Mouse (Mus musculus) heart, adult 2 months (tissue): ENCODE results near the gene Plekhm3. TPM values are rescaled to one million over a fixed set of nuclear protein-coding genes. Genes with fewer than 3 reads are reported as not detected.

ENCODE experiments used
- DNase-seq, 2 experiments: peaks; one replicate each; pipeline ENCODE4 v3.0.0; 2021
- H3K27ac ChIP-seq: fragments of 200-600 bp; 2 replicates; pipeline ENCODE4 v1.8.1; 2022
- H3K27me3 ChIP-seq: fragments of 200-500 bp; 2 replicates; pipeline ENCODE4 v1.6.1; 2012; ENCODE audit warnings: mild to moderate bottlenecking, low read length, inconsistent platforms, mixed read lengths; ENCODE audit not compliant: control insufficient read depth, insufficient read depth
- H3K36me3 ChIP-seq: fragments of 200-500 bp; 2 replicates; pipeline ENCODE4 v1.6.1; 2012; ENCODE audit warnings: low read length, inconsistent platforms; ENCODE audit not compliant: control insufficient read depth, insufficient read depth
- H3K4me1 ChIP-seq: fragments of 200-500 bp; 2 replicates; pipeline ENCODE4 v1.6.1; 2011; ENCODE audit warnings: low read length; ENCODE audit not compliant: control insufficient read depth, insufficient read depth
- H3K4me3 ChIP-seq: fragments of 200-600 bp; 2 replicates; pipeline ENCODE4 v1.8.1; 2022
- H3K79me2 ChIP-seq: fragments of 200-500 bp; replicated peaks from 2 replicates; pipeline ENCODE4 v1.6.1; 2012; ENCODE audit warnings: mild to moderate bottlenecking, inconsistent platforms, low read length, moderate library complexity, mixed read lengths; ENCODE audit not compliant: control insufficient read depth, insufficient read depth
- H3K9ac ChIP-seq: fragments of 200-500 bp; 2 replicates; pipeline ENCODE4 v1.6.1; 2012; ENCODE audit warnings: low read depth, mild to moderate bottlenecking, control low read depth, inconsistent platforms, low read length, mixed read lengths
- CTCF ChIP-seq: fragments of 200-600 bp; IDR thresholded peaks from 2 replicates; pipeline ENCODE4 v1.8.1; 2022; ENCODE audit warnings: antibody characterized with exemption, mild to moderate bottlenecking, moderate library complexity
- EP300 ChIP-seq: fragments of 200-500 bp; IDR thresholded peaks from 2 replicates; pipeline ENCODE4 v1.6.1; 2011; ENCODE audit warnings: low read depth, low read length, control low read depth; ENCODE audit not compliant: insufficient read depth
- POLR2A ChIP-seq: fragments of 200-500 bp; IDR thresholded peaks from 2 replicates; pipeline ENCODE4 v1.6.1; 2011; ENCODE audit warnings: mild to moderate bottlenecking, low read depth, low read length, control low read depth; ENCODE audit not compliant: insufficient read depth
- whole genome bisulfite sequencing: fragments of 180-500 bp; shearing (Covaris S2); methylation state at CpG from one replicate; pipeline ENCODE4 v1.1.7; 2018; 5-methylcytosine and 5-hydroxymethylcytosine counted together
- intact Hi-C: fragments of 180-260 bp; cut with DNase I; formaldehyde crosslinking; loops from one replicate; pipeline ENCODE4 v1.15.1; 2025
- polyA plus RNA-seq: library from polyadenylated mRNA; depleted of rRNA; stranded (reverse); fragments of >200 nt; gene quantifications from 2 replicates; pipeline ENCODE4 v1.2.3, GENCODE M21; 2012
- total RNA-seq, 2 experiments: library from RNA; stranded (reverse); gene quantifications; 2 replicates each; pipeline ENCODE4 v1.2.3; 2021

Plekhm3 gene
- total and polyA plus RNA-seq, 3 experiments: 3.3 to 6.9 (median 6.8) TPM

DNA sequence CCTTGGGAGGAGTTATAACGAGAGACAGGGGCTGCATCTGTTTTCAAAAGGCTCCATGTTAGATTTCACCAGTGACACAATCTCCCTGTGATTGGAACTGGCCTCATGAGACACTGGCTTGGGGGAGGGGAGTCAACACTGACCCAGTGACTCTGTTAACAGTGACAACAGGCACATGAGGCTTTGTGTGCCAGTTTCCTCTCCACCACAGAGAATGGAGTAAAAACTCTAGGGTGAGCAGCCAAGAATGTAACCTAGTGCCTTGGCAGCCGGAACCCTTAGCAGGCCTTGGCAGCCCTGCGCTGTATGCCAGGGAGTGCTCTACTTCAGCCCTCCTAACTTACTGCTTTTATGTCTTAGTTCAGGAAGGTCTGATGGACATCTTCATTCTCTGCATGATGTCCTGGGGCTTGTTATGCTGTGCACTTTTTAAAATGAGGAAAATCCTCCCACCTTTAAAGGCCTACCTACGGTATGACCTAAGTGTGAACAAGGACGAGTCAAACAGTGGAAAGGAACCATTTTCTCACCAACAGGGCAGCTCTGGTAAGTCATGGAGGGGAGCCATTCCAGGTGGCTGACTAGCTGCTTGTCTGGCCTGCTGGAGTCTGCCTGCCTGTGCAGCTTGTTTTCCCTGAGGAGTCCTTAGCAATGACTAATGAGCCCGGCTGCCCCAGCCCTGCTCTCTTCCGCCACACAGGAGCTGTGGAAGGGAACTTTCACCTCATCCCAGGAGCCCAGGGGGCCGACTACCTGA, 161.2 kb downstream of the Plekhm3 start:
- Histone ChIP-seq H3K4me1 (peaks cover 17% of the 10 kb centered on the region), H3K4me3 (no peak overlapping the region), H3K27ac (peak overlapping the region; percentile 40), H3K36me3 (peaks cover 2% of the 10 kb centered on the region), H3K27me3 (no peaks in the 10 kb centered on the region), H3K9ac (no peak overlapping the region), H3K79me2 (no peaks in the 10 kb centered on the region)
- TF ChIP-seq CTCF: no peak
- TF ChIP-seq EP300: peak; percentile 77
- no peak for TF ChIP-seq POLR2A
- 60% methylated on average over 8 of the region's 8 CpGs for WGBS
- intact Hi-C loops: loop anchor here (10.0 kb wide), 1 partner anchor 119 kb away; no protein-coding TSS in a partner anchor
- DNase-seq: peak; percentile 32 to 69

- no peaks in the 10 kb centered on the region for H3K79me2 ChIP-seq
- no peak overlapping the region for H3K4me3 ChIP-seq
- 94% methylated on average over 11 of the region's 11 CpGs for WGBS
- peaks cover 17% of the 10 kb centered on the region for H3K4me1 ChIP-seq
- no peak overlapping the region for H3K9ac ChIP-seq
- no peak overlapping the region for H3K27ac ChIP-seq
- no peaks in the 10 kb centered on the region for H3K27me3 ChIP-seq
- intact Hi-C loops: loop anchor here (5.0 to 10.0 kb wide), 2 partner anchors 57 to 121 kb away; partner anchors contain the start of gene Fzd5
- no peak for TF ChIP-seq CTCF
- no peak for TF ChIP-seq POLR2A
- no peak for TF ChIP-seq EP300
- H3K36me3 ChIP-seq: peaks cover 2% of the 10 kb centered on the region
- DNase-seq: no peak
These were observed 162.5 kb downstream of the Plekhm3 start for GRCm38 (mm10) chr1:64794096-64794495.

GRCm38 (mm10) chr1:64793234-64793530, 163.4 kb downstream of the Plekhm3 start:
- peak in 1 of 2 experiments; percentile 28 for DNase-seq
- Histone ChIP-seq H3K4me3 (no peak overlapping the region), H3K9ac (no peak overlapping the region), H3K27me3 (no peaks in the 10 kb centered on the region), H3K27ac (no peak overlapping the region; the same call in 1 of the 2 replicates), H3K4me1 (peaks cover 17% of the 10 kb centered on the region), H3K36me3 (peaks cover 2% of the 10 kb centered on the region), H3K79me2 (no peaks in the 10 kb centered on the region)
- intact Hi-C loops: loop anchor here (5.0 to 10.0 kb wide), 2 partner anchors 56 to 122 kb away; partner anchors contain the start of gene Fzd5
- no peak for TF ChIP-seq POLR2A
- no peak for TF ChIP-seq EP300
- TF ChIP-seq CTCF: no peak
- WGBS: 37% methylated on average over 4 of the region's 4 CpGs

DNA sequence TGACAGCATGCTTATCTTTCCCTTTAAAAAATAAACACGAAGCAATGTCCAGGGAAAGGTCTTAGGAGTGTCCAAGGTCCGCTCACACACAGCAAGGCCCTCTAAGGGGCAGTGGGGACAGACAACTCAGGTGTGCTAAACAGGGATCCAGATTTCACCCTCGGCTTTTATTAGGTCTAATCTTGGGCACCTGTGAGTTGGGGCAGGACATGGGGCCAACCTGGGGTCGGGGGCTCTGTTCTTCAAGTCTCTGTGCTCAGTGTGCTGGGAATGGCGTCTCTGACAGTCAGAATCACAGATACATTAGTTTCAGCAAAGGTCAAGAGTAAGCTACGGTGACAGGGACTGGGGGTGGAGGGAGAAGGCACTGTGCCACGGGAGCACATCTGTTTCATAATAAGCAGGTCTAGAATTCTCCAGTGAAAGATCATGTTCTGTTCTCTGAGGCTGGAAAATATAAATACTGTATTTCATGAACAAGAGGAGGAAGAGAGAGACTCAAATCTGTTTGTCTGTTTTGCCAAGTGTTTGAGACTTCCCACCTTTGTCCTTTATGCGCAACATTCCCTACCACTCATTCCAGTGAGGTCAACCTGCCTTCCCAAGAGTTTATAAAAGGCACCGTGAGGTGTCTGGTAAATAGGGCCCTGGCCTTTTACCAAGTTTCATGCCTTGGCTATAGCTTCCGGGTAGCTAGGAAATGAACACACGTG, 163.9 kb downstream of the Plekhm3 start:
- 39% methylated on average over 11 of the region's 11 CpGs for WGBS
- no peak for DNase-seq
- Histone ChIP-seq H3K27me3 (no peaks in the 10 kb centered on the region), H3K4me1 (peaks cover 17% of the 10 kb centered on the region), H3K79me2 (no peaks in the 10 kb centered on the region), H3K27ac (no peak overlapping the region; the same call in 1 of the 2 replicates), H3K4me3 (no peak overlapping the region), H3K9ac (no peak overlapping the region), H3K36me3 (peaks cover 2% of the 10 kb centered on the region)
- TF ChIP-seq POLR2A (no peak), CTCF (no peak), EP300 (no peak)
- intact Hi-C loops: loop anchor here (5.0 to 10.0 kb wide), 2 partner anchors 55 to 122 kb away; partner anchors contain the start of gene Fzd5

- Histone ChIP-seq H3K36me3 (peaks cover 2% of the 10 kb centered on the region), H3K27ac (peak overlapping the region; percentile 32), H3K9ac (no peak overlapping the region), H3K79me2 (no peaks in the 10 kb centered on the region), H3K4me1 (peaks cover 17% of the 10 kb centered on the region), H3K27me3 (no peaks in the 10 kb centered on the region), H3K4me3 (no peak overlapping the region)
- intact Hi-C loops: loop anchor here (5.0 to 10.0 kb wide), 2 partner anchors 55 to 123 kb away; partner anchors contain the start of gene Fzd5
- peak; percentile 46 to 78 for DNase-seq
- 28% methylated on average over 6 of the region's 6 CpGs for WGBS
- TF ChIP-seq POLR2A (no peak), EP300 (peak; percentile 55; the same call in 1 of the 2 replicates), CTCF (no peak)
These were observed 164.8 kb downstream of the Plekhm3 start for GRCm38 (mm10) chr1:64791826-64792225.
